Mouse (Mus musculus) kidney, postnatal 4 days (tissue): ENCODE data around the gene Slc1a2.

Experiments
- DNase-seq, 2 experiments: peaks; one replicate each; pipeline ENCODE4 v3.0.0; 2021; ENCODE audit warnings: mixed read lengths in 2 of 2

Gene Slc1a2

DNA sequence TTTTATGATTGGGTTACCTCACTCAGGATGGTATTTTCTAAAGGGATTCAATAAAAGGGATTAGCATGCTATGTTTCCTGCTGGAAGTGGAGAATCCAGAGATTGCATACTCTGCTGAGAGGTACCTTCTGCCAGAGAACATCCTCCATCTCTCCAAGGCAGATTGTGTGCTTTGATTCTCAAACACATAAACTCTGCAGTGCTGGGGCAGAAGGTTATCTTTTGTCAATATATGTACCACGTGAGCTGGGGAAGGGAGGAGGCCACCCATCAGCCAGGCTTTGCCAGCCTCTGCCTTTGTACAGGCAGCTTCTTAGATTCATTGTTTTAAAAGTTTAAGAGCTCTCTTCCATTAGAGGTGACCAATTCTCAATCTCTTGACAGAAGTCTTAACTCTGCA is 57.3 kb downstream of the Slc1a2 start:
- no peak for DNase-seq

- no peak for DNase-seq
Observed at GRCm38 (mm10) chr2:102721859-102722258, 63.4 kb downstream of the Slc1a2 start.

- no peak for DNase-seq
Observed at GRCm38 (mm10) chr2:102725054-102725453, 66.6 kb downstream of the Slc1a2 start.

- no peak for DNase-seq
Observed at GRCm38 (mm10) chr2:102730386-102730785, 71.9 kb downstream of the Slc1a2 start.

- no peak for DNase-seq
Observed at GRCm38 (mm10) chr2:102730788-102731187, 72.3 kb downstream of the Slc1a2 start.

GRCm38 (mm10) chr2:102733128-102733527 is 74.7 kb downstream of the Slc1a2 start:
- no peak for DNase-seq

- DNase-seq: no peak
Observed at GRCm38 (mm10) chr2:102734055-102734454, 75.6 kb downstream of the Slc1a2 start.

DNA sequence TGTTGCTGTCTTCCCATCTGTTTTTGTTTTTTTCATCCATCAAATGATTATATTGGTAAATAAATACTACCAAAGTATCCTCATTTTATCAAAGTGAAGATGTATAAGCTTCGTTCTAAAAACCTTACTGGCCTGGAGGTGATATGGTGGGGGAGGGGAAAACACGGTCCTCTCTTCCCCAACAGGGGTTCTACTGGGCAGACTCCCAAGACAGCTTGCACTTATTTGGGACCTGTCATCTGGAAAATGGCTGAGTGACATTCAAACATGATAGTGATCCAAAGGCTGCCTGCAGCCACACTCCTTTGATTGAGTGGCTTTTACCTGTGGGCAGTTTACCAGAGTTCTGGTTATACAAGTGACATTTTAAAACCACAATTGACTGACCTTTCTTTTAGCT is 76.6 kb downstream of the Slc1a2 start:
- DNase-seq: no peak

- no peak for DNase-seq
Observed at GRCm38 (mm10) chr2:102735811-102736210, 77.4 kb downstream of the Slc1a2 start.

DNA sequence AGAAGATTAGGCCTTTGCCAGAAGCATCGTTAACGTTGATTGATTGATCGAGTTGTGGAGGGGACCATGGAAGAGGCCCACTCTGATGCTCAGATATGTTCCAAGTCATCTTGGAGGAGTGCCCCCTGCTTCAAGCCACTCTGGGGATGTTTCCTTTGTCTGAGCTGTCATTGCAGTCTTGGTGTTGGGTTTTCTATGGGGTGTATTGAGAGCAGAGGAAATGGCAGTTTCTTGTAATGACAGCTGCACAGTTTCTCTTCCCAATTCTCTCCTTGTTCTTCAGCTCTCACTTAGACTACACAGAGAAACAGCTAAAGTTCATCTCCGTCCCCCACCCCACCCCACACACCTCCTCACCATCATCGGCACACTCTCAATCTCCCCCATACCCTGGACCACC is 78.0 kb downstream of the Slc1a2 start:
- DNase-seq: no peak

GRCm38 (mm10) chr2:102738852-102739251 is 80.4 kb downstream of the Slc1a2 start:
- DNase-seq: no peak

- DNase-seq: no peak
Observed at GRCm38 (mm10) chr2:102742685-102743084, 84.2 kb downstream of the Slc1a2 start.

DNA sequence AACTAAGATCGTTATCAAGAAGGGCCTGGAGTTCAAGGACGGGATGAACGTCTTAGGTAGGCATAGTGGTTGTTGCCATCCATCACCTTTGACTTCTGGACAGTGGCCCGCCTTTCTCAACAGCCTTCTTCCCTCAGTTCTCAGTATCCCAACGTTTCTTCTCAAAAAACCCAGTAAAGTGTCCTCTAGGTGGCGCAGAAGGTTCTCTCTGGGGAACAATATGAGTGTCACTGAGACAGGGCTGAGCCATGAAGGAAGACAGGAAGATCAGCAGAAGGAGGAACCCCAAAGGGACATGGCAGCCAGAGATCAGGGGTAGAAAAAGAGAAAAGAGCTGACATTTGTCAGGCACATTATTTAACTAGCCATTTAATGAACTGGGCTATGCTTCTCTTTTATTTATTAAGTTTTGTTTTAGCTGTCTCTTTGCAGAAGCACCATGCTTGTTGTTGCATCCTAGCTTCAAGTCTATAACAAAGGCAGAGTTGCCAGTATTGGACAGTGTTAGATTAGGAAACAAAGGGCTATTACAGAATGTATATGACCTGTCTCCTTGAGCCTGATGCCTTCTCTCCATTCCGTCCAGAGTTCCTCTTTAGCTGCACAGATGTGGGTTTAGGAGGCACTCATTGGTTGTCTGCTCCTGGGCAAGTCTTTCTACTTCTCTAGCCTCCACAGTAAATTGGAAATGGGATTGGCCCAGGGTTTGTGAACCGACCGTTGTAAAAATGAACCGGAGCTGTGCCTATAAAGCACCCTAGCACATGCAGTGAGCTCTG is 85.6 kb downstream of the Slc1a2 start:
- peak; percentile 56 to 69 for DNase-seq

DNA sequence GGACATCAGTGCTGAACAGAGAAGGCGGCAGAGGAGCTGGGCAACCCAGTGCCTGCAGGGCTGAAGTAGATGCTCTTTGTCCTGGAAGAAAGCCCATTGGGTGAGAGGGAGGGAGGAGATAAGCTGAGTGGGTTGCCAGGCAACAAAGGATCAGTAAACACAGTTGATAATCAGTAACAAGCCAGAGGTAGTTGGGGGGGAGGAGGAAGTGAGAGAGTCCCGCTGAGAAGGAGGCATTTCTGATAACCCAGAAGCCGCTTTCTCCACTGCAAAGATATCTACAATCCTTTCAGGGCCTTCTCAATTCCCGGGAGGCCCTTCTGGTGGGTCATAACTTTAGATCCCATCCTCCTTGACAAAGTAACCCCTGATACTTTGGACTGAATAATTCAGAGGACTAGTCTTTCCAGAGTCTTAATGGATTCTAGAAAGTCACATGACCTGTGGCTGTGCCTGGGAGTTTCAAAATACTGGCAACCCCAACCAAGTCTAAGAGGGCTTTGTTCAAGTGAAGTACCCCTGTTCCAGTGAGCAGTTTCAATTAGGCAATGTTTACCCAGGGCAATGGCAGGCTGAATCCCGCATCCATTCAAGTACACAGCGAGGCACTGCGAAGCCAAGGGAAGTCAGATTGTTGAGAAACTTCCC is 86.9 kb downstream of the Slc1a2 start:
- peak; percentile 20 to 60 for DNase-seq

DNA sequence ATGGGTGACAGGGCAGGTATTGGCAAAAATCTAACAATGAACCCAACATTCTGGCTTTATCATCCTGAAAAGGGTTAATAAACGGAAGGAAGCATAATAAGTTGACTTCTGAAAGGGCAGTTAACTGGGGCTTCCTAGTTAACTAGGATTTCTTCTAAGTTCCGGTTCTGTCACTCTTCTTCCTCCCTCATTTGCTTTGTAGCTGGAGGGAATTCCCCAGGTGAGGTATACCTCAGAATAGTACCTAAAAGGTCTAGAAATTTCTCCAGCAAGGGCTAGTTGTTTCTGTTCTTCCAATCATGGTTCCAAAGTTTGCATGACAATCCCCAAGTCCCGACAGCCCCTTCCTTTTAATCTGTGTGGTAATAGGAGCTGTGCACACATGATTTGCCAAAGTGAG is 89.3 kb downstream of the Slc1a2 start:
- no peak for DNase-seq

DNA sequence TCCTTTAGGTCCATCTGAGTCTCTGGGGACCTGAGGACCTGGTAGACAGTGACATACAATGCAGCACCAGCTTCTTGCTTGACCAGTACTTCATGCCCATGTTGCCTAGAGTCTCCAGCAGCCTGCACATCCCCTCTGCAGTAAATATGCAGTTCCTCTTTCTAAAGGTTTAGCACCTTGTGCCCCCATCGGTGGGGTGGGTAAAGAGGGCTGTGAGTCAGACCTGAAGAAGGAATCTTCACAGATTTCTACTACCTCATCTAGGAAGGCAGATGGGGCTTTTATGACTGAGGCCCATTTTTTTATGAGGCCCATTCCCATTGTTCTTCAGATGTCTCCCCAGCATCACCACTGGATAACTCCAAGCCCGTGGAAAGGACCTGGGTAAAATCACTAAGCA is 91.5 kb downstream of the Slc1a2 start:
- DNase-seq: no peak

- DNase-seq: no peak
Observed at GRCm38 (mm10) chr2:102751846-102752245, 93.4 kb downstream of the Slc1a2 start.

DNA sequence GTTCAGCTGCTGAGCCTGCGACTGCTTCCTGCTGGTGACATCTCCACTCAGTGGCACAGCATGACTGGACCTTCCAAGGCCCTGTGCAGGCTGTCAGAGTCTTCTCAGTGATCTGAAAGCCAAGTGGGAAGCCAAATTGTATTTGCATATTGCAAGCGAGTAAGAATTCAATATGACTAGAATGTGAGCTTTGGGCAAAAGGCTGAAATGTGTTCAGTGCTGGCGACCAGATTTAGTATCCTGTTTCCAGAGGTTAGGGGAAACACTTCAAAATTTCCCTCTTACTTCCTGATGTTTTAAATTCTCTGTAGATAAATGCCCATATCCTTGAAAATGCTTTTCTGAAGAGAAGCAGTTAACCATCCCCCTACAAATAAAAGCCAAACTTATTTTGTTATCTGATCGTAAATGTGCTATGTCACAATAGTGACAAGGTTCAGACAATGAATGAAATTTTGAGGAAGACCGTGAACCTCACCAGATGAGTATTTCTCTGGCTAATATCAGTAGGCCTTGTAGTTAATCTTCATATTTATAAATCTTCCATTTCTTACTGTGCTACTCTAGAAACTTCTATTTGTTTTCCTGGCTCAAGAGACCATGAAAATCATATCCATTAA is 98.9 kb downstream of the Slc1a2 start:
- DNase-seq: no peak

DNA sequence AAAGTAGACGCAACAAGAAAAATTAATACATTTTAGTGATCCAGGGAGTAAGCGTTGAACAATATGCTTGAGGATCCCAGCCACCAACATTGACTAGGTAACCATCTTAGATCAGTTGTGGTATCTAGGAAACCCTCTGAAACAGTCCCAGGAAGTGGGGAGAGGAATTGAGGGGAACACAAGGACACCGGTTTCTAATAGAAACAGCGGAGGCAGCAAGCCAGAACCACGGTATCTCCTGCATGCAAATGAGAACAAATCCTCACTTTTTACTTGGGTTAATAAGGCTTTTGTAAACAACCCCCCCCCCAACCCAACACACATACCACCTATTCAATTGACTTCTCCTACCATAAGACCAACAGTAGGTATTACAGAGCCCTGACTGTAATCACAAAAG is 101.0 kb downstream of the Slc1a2 start:
- DNase-seq: no peak

DNA sequence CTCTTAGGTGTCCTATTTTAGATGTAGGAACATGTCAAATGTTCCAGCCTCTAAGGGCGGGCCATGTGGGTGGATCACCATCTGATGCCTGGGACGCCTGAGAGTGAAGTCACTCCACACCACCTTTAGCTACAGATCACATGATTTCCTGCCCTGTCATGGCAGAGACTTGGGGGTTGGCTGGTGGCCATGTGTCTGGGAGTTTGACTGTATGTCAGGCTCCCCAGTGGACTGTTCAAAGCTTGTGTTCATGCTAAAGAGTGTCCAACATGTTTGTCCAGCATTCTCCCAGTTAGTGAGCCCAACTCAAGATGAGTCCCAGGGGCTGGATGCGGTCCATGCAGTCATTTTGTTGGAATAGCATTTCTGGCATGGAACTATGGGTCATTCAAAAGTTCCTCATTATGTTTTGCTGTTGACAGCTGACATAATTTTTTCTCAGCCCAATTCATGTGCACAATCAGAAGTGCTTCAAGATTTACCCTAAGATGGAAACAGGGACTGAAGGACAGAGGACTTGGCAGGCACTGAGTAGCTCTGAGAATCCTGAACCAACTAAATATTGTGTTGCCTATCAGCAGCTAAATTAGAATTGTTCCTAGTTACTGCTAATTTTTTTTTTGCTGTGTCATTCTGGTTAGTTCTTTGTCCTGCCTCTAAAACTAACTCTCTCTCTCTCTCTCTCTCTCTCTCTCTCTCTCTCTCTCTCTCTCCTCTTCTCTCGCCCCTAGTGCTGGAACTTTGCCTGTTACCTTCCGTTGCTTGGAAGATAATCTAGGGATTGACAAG is 102.0 kb downstream of the Slc1a2 start:
- peak; percentile 2 to 3 for DNase-seq

GRCm38 (mm10) chr2:102763176-102763575 is 104.7 kb downstream of the Slc1a2 start:
- DNase-seq: no peak

DNA sequence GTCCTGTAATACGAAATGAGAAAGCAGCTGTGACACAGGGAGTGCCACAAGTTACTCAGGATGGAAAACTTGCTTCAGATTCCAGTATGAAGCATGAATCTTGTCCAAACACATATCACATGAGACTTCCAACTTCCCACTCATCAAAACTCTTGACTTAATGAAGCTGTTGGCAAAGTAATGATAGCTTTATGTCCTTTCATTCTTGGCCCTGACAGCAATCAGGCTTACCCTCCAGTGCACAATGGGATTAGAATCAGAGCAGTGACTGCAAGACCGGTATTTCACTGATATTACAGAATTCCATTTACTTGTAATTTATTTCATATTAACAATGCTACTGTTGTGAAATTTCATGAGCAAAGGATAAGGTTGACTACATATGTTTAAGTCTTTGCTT is 105.5 kb downstream of the Slc1a2 start:
- DNase-seq: no peak
